Mouse (Mus musculus) spleen, adult 2 months (tissue): ENCODE measurements around the gene Akip1.

Experiments used
- CTCF ChIP-seq: fragments of 200-500 bp; IDR thresholded peaks from 2 replicates; pipeline ENCODE4 v1.5.1; 2011; ENCODE audit warnings: mild to moderate bottlenecking, inconsistent platforms; ENCODE audit not compliant: insufficient read depth, insufficient read length, insufficient replicate concordance; ENCODE audit errors: extremely low read depth
- POLR2A ChIP-seq: fragments of 200-500 bp; IDR thresholded peaks from 2 replicates; pipeline ENCODE4 v1.6.1; 2011; ENCODE audit warnings: low read depth, low read length, inconsistent platforms

DNA sequence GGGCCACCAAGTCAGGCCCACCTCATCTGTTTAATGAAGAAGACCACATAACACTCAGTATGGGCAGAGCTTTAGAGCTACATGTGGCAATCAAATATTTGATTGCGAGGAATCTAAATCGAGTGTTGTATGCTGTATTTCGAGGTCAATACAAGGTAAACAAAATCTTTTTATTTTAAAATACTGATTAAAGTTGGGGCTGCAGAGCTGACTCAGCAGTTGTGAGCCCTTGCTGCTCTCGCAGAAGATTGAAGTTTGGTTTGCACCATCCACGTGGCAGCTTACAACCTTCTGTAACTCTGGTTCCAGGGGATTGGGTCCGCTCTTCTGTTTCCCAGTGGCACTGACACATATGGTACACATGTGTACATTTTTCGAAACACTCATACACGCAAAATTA lies 50.5 kb downstream of the Akip1 start:
- no peak for TF ChIP-seq POLR2A
- TF ChIP-seq CTCF = no peak
